Mouse (Mus musculus): ENCODE measurements around the gene Rfx6.

Gene Rfx6

DNA sequence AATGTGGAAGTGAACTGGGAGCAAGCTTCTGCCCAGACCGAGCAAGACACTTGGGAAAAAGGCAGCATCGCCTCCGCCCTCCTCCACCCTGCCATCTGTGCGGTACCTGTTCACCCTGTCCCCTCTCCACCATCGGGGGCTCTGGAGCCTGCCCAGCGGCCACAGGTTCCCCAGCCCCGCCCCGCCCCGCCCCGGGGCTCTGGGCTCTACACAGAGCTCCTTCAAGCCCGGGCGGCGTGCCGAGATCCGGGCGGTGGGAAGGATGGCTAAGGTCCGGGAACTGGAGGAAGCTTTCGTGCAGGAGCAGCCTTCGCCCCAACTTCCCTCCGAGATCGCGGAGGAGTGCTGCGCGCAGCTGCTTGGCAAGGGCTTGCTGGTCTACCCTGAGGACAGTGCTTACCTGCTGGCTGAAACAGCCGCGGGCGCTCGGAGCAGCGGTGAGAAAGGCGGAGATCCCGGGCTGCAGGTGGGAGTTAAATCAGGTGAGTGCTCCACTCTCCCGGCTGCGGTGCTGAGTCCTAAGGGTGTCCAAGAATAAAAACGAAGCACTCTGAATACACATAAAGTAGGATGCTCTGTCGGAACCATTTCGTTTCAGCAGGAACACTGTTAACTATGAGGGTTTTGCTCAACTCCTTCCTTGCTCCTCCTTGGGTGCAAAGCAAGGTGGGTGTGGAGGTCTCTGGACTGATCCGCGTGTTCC lies at the start of gene Rfx6:
Rfx6 (plus strand) TSS at position 209 of the 703 bp plus-strand sequence.
- DNase-seq = peak in 1 of 2 experiments; percentile 8

DNA sequence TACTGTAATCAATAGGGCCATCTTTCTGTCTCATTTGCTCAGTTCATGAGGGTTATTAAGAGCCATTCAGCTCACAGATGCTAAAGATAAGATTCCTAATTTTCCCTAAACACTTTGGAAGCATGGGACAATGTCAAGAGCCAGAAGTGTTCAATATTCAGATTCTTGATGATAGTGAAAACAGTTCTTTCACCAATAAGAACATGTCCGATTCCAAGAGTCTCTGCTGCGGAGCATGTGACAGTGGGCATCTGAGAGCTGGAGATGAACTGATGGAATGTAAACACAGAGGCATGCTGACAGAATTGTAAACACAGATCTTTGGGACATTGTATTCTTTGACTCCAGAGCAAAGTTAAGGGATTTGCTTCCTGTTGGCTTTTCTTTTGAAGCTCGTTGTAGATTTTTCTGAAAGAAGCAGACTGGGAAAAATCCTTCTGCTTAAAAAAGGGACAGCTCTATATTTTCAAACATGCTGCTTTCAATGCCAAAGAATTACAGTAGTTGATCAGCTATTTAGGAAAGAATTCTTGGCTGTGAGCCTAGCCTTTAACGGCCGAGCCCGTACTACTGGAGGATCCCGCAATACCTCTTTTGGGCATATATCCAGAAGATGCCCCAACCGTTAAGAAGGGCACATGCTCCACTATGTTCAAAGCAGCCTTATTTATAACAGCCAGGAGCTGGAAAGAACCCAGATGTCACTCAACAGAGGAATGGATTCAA lies 46.0 kb upstream of the Rfx6 start, which contains the start of gene Gprc6a:
Gprc6a (minus strand) TSS at position 51 of the 726 bp plus-strand sequence.
- no peak for DNase-seq

DNA sequence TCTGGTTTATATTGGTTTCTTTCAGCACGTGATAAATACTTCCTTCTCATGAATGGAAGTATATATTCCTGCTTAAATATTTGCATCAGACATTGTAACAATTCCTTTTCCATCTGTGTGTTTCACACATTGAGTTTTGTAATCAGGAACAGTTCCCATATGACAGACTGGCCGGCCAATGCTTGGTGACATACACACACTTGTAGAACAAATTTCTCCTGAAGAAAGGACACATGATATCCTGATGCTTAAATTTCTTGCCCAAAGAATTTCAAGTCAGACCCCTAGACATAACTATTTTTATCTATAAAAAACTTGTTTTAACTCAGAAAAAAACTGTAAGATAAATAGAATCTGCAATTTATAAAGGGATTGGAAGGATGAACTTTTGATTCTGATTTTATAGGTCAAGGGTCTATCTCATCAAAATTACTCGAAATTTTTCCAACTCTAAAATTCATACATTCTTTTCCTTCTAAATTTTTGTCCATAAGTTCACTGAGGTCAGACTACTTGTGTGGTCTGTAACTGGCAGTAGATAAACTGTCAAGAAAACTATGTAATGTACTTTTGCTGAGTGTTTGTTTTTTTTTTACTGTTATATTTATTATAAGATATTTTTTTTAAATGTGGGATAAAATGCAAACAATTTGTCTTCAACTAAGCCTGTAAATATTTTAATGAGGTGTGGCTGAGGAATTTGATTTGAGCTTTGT lies 27.9 kb upstream of the Rfx6 start:
- DNase-seq = no peak

DNA sequence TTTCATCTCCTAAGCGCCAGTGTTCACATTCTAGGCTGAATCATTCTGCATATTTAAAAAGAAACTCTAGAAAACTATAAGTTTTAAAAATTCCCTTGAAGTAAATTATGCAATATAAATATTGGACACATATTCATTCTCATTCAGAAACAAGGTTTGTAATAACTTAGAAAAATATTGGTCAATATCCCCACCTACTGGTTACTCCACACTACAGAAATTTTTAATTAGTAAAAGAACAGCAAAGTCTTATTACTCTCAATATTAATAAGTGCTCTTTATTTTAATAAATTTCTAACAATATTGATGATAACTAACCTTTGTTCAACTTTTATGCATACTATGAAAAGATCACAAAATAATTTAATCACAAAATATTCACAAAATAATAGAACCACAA lies 20.2 kb upstream of the Rfx6 start:
- DNase-seq = no peak

DNA sequence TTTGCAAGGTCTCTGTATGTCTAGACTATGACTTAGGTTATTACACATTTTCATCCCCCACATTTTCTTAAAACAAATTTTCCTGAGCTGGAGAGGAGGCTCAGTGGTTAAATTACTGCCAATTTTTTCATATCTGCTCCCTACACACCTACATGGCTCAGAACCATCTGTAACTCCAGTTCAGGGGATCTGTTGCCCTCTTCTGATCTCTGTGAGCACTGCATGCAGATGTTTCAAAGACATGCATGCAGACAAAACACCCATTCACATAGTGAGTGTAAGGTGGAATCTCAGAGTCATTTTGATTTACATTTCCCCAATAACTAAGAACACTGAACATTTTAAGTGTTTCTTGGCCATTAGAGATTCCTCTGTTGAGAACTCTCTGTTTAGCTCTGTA lies 8.2 kb upstream of the Rfx6 start:
- no peak for DNase-seq

DNA sequence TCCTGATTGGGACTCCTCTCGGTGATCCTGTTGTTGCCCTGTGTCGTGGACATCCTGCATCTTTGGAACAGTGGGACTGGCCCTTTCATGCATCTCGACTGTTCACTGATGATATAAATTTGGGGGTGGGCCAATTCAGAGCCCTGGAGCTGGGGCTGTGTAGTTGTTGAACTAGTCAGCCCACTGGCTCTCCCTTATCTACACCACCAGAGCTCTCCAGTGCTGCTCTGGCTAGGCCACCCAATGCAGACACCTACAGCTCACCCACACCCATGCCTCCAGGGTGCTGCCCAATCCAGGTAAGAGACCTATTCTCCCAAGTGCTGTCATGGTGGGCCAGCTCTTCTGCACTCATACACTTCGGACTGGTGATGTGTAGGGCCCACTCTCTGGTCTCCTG lies 6.0 kb upstream of the Rfx6 start:
- no peak for DNase-seq

DNA sequence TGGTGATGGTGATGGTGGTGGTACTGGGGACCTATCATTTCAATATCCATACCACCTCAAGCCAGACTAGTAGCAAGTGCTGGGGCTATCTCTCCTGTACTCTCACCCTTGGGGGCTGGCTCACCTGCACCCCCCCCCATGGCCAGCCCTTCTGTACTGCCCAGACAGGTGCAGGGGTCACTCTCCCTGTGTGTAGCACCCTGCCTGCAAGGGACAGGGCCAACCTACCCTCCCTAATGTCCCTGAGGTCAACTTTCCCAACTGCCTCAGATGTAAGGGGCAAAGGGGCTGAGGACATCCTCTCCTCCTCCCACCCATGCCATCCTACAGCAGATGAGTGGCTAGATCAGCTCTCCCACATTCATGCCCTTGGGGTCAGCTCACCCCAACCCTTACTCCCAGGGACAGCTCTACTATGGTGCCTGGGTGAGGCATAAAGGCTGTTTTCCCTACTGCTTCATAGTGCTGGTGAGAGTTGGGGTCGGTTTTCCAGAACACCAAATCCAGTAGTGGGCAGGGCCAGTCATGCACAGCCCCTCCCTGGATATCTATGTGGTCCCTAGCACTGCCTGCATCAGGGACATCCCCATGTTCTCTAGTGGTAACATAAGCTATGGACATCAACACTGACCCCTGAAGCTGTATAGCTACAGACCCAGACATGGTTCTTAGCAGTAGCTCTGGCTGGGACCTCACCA lies 5.3 kb upstream of the Rfx6 start:
- no peak for DNase-seq

DNA sequence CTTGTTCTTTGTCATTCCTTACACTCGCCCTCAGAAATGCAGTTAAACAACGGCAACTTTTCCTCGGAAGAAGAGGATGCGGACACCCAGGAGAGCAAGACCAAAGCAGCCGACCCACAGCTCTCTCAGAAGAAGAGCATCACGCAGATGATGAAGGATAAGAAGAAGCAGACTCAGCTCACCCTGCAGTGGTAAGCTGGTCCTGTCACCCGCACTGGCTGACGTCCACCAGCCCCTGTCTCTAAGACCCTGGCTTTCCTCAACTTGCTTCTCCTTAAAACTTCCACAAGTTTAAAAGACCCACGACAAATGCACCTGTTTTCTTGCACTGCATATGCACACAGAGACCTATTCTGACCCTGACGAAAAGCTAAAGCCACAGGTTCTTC lies 689 bp downstream of the Rfx6 start:
- DNase-seq = no peak

DNA sequence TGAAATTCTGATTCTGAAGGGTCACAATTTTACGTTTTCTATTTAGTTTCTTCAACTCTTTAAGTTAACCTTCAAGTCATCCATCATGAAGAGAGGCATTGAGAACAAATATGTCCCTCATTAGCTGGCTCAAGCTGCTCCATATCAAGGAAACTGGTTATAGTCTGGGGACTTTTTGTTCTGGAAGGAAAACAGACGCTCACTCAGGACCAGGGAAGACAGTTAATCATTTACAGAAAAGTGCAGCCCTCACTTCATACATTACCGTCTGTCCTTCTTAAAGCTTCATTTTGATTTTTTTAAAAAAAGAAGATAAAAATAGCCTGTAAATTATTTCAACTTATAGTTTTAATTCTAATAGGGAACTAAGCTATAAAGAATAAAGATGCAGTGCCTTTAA lies 43.3 kb downstream of the Rfx6 start:
- DNase-seq = no peak

DNA sequence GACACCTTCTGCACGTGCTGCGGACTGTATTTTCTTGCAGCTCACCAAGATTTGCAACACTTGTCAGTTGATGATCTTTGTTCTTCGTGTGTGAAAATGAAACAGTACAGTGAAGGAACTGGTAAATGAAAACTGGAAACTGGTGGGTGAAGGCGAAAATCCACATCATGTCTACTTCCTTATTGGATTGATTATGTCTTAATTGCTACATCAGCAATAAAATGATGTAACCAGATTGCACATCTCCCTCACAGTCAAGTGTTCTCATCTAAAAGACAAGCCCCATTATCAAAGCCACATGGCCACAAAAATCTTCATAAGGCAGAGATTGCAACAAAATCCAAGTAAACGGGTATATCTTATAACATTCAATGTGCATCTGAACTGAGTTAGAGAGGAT lies 83.9 kb downstream of the Rfx6 start:
- DNase-seq = no peak

DNA sequence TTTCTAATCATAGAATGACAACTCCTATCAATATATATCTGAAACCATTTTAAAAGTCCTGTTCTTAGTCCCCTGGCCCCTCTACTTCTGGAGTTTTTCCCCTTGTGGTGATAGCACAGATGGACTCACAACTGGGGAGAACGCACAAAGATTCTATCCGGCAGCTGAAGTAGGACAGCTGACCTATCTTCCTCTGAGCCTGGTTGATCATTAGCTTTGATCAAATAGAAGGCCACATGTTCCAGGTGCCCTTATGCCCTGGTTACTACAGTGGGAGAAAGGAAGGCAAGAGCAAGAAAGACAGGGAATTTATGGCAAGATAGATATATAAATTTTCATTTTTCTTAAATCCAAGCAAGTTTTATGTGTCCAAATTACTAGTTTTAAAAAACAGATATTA lies 85.7 kb downstream of the Rfx6 start:
- no peak for DNase-seq

DNA sequence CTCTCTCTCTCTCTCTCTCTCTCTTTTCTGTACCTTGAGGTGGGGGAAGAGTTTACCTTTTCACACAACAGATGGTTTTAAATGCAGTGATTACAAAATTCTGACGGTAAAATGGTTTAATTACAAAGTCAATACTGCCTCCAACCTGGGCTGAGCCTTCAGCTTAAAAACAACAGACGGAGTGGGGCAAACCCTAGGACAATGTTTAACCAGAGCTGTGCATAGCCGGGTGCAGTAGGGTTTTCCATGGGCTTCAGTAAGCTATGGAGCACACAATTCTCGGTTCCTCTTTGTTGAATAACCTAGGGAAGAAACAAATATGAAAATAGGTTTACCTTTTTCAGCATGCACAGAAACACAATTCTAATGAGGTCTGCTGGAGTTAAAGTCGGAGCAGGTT lies 90.9 kb downstream of the Rfx6 start:
- no peak for DNase-seq

DNA sequence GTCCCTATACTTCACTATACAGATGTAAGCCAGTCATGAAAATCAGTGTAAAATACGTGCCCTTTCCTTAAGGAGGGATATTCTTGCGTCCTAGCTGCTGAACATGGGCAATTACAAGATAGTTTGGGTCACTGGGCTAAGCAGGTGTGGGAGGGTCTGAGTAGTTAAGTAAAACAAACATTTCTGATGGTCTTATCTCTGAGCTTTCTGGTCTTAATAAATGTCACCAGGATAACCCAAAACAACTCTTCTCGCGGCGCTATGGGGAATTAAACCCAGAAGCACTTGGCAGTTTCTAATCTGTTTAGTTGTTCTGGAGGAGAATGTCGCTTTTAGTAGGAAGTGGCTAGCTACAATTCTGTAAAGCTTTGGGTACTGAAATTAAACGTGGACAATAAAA lies 91.7 kb downstream of the Rfx6 start:
- DNase-seq = no peak

DNA sequence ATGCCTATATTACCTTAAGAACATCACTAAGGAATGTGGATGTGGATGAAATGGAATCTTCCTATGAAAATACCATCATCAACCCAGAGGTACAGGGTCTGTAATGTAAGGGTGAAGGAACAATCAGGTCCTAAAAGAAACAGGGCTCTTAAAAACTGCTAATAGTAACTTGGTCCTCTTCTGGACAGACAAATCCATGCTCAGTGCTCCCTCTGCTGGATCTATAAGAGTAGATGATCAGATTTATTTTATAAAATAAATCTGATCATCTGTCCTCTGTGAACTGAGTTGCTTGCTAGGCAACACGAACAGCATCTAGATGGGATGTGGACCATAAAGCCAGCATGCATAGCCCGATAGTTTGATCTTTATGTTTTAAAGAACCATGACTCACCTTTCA lies 102.1 kb downstream of the Rfx6 start:
- DNase-seq = no peak

All from cerebellum, adult 18-20 months (tissue).